Mouse (Mus musculus) forebrain, embryonic 14.5 days (tissue): ENCODE results near the gene Tbx20. TPM values are rescaled to one million over a fixed set of nuclear protein-coding genes. Genes with fewer than 3 reads are reported as not detected.

ENCODE experiments used
- ATAC-seq: fragments of 200-750 bp; cut with Nextera tagmentation; 2 replicates; pipeline ENCODE4 v1.8.0; 2017; ENCODE audit warnings: mild to moderate bottlenecking, moderate library complexity
- DNase-seq: peaks from one replicate; pipeline ENCODE4 v3.0.0-alpha.2; 2015; ENCODE audit warnings: low spot score
- H3K27ac ChIP-seq: fragments of 300-500 bp; sonication (generic); 2 replicates; pipeline ENCODE4 v1.5.1; 2014; ENCODE audit warnings: low read depth, mild to moderate bottlenecking, control low read depth, low read length, moderate library complexity
- H3K27me3 ChIP-seq: fragments of 300-500 bp; sonication (generic); replicated peaks from 2 replicates; pipeline ENCODE4 v1.6.1; 2014; ENCODE audit warnings: low read length, control low read depth, mixed read lengths; ENCODE audit not compliant: control insufficient read depth, insufficient read depth
- H3K36me3 ChIP-seq: fragments of 300-500 bp; sonication (generic); 2 replicates; pipeline ENCODE4 v1.6.1; 2014; ENCODE audit warnings: low read length, control low read depth; ENCODE audit not compliant: control insufficient read depth, insufficient read depth
- H3K4me1 ChIP-seq: fragments of 300-500 bp; sonication (generic); 2 replicates; pipeline ENCODE4 v1.6.1; 2014; ENCODE audit warnings: antibody characterized with exemption, low read length, control low read depth; ENCODE audit not compliant: control insufficient read depth, insufficient read depth
- H3K4me2 ChIP-seq: fragments of 300-500 bp; sonication (generic); 2 replicates; pipeline ENCODE4 v1.6.1; 2014; ENCODE audit warnings: mild to moderate bottlenecking, control low read depth, low read length
- H3K4me3 ChIP-seq: fragments of 300-500 bp; sonication (generic); 2 replicates; pipeline ENCODE4 v1.5.1; 2014; ENCODE audit warnings: low read depth, low read length, control low read depth
- H3K9ac ChIP-seq: fragments of 300-500 bp; sonication (generic); 2 replicates; pipeline ENCODE4 v1.6.1; 2014; ENCODE audit warnings: mild to moderate bottlenecking, low read length, control low read depth, moderate library complexity
- H3K9me3 ChIP-seq: fragments of 300-500 bp; sonication (generic); replicated peaks from 2 replicates; pipeline ENCODE4 v1.6.1; 2016; ENCODE audit warnings: low read length, control low read depth, mixed read lengths; ENCODE audit not compliant: control insufficient read depth
- WGBS: fragments of 180-500 bp; shearing (Covaris S2); extraction: QIAGEN DNeasy Blood & Tissue Kit; methylation state at CpG from one replicate; pipeline ENCODE4 v1.1.7; 2014; 5-methylcytosine and 5-hydroxymethylcytosine counted together
- polyA plus RNA-seq: library from polyadenylated mRNA; unstranded; fragments of >200 nt; fragmentation: Nextera tagmentation; extraction: Ambion mirVana; gene quantifications from 2 replicates; pipeline ENCODE4 v1.2.1, GENCODE M21; 2014

Gene Tbx20
- polyA plus RNA-seq, 1 experiment from 2014 or later: 0.04 TPM

DNA sequence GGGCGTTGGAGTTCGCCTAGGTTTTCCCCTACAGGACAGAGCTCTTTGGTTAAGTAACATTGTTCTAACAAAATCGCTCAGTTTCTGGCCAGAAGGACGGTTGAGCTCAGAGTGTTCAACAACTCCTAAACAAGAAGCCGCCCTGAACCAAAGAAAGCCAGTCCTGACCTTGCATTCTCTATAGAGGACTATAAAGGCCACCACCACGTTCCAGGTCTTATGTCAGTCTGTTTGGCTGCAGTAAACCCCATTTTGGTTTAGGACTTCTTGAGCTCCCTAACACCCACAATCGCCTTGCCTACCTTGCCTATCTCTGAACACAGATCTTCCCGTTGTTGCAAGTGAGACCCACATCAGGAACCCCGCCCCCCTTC, 77.7 kb downstream of the Tbx20 start:
- Histone ChIP-seq H3K27me3 (no peaks in the 10 kb centered on the region), H3K4me2 (peak overlapping the region; percentile 97), H3K4me1 (0 out of 2 replicates have a peak, but pooled peaks cover 2% of the 10 kb centered on the region), H3K27ac (no peak overlapping the region), H3K36me3 (no peaks in the 10 kb centered on the region), H3K9me3 (no peaks in the 10 kb centered on the region), H3K9ac (peak overlapping the region; percentile 62), H3K4me3 (peak overlapping the region; percentile 46)
- ATAC-seq: peak; percentile 24; the same call in 1 of the 2 replicates
- no peak for DNase-seq
- 13% methylated on average over 9 of the region's 9 CpGs for WGBS

DNA sequence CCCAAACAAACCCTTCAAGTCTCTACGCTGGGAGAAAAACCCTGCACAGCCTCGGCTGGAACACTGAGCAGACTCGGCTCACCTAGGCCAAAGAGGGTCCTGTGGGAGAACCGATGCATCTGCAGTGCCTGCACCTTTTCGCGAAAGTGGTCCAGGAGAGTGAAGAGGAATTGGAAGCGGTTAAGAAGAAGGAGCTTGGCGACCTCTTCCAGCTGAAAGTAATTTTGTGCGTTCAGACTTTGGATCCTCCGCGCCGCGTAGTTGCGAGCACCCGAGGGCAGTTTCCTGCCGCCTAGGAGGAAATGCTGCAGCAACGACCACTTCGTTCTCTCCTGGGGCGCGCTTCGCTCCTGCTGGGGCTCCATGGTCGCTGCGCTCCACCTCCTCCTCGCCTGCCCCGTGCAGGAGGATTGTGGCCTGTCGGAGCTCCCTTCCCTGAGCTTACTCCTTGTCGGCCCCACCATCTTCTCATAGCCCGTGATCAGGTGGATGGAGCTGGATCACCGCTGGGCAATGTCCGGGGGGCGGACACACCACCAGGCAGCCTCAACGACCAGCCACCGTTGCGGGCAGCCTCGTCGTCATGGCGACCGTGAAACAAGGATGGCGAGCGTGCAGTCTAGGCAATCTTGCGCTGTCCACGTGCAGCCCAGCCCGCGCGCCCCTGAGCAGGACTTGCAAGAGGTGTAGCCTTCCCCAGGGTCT, 78.3 kb downstream of the Tbx20 start, which contains the start of gene Dpy19l2:
Dpy19l2 (minus strand) TSS at position 594 of the 705 bp plus-strand sequence.
- 0 out of 2 replicates have a peak, but pooled peaks cover 2% of the 10 kb centered on the region for H3K4me1 ChIP-seq

More for the DNA sequence above, 78.3 kb downstream of the Tbx20 start, which contains the start of gene Dpy19l2:
- ATAC-seq (peak; percentile 93), DNase-seq (peak; percentile 71)
- Histone ChIP-seq H3K36me3 (no peaks in the 10 kb centered on the region), H3K9me3 (no peaks in the 10 kb centered on the region), H3K27ac (no peak within 1 kb of the TSS), H3K4me2 (peak within 1 kb of the TSS; percentile 97), H3K9ac (peak within 1 kb of the TSS; percentile 62), H3K4me3 (peak within 1 kb of the TSS; percentile 46), H3K27me3 (no peaks in the 10 kb centered on the region)
- under 1% methylated on average over 45 of the region's 45 CpGs for WGBS

Other genes starting within 250 kb of the Tbx20 start
- gene Cypt4, start 149.1 kb downstream of the Tbx20 start, polyA plus RNA-seq: not detected in 2 replicates
- 0.44 and 0.59 TPM in 2 replicates for gene Dpy19l2, start 78.0 kb downstream of the Tbx20 start, polyA plus RNA-seq